Mouse (Mus musculus) thymus, adult 2 months (tissue): ENCODE measurements around the gene Trir.

Experiments used
- CTCF ChIP-seq: fragments of 200-500 bp; IDR thresholded peaks from 2 replicates; pipeline ENCODE4 v1.5.1; 2012; ENCODE audit warnings: mild to moderate bottlenecking, control low read depth, low read length, moderate library complexity, borderline replicate concordance; ENCODE audit not compliant: control insufficient read depth, poor library complexity, insufficient read depth; ENCODE audit errors: extremely low read depth
- POLR2A ChIP-seq: fragments of 200-500 bp; IDR thresholded peaks from 2 replicates; pipeline ENCODE4 v1.6.1; 2012; ENCODE audit warnings: mild to moderate bottlenecking, low read length, control low read depth, moderate library complexity; ENCODE audit not compliant: control insufficient read depth, poor library complexity, insufficient read depth; ENCODE audit errors: extremely low read depth

GRCm38 (mm10) chr8:84990836-84991235 is 35.8 kb upstream of the Trir start:
- TF ChIP-seq CTCF (no peak), POLR2A (no peak)
